Mouse (Mus musculus) frontal cortex, postnatal 36 days (tissue): ENCODE results near the gene Hist1h2ap.
"Not testable (repeated sequence)": the region's sequence is repeated elsewhere in the genome, so short reads cannot be mapped to it uniquely, and the experiment has no call there.

Experiments
- DNase-seq, 2 experiments: peaks; one replicate each; pipeline ENCODE4 v3.0.0; 2022; ENCODE audit warnings: low spot score in 2 of 2

Hist1h2ap gene

GRCm38 (mm10) chr13:21810073-21810472 is 23.2 kb downstream of the Hist1h2ap start, which contains the start of the genes Hist1h2bq and Hist1h2ao:
Hist1h2bq (minus strand) TSS chr13:21810197.
Hist1h2ao (plus strand) TSS chr13:21810465.
- DNase-seq: not testable (repeated sequence)

GRCm38 (mm10) chr13:21803058-21803457 is 30.2 kb downstream of the Hist1h2ap start:
- not testable (repeated sequence) for DNase-seq

- DNase-seq: not testable (repeated sequence)
These were observed 36.1 kb downstream of the Hist1h2ap start for GRCm38 (mm10) chr13:21797163-21797562.

GRCm38 (mm10) chr13:21795584-21795983 is 37.7 kb downstream of the Hist1h2ap start:
- DNase-seq: no peak

- no peak for DNase-seq
These were observed 42.6 kb downstream of the Hist1h2ap start for GRCm38 (mm10) chr13:21790601-21791283.

GRCm38 (mm10) chr13:21789925-21790324 is 43.4 kb downstream of the Hist1h2ap start:
- no peak for DNase-seq

- no peak for DNase-seq
These were observed 45.3 kb downstream of the Hist1h2ap start for GRCm38 (mm10) chr13:21787760-21788593.

GRCm38 (mm10) chr13:21786899-21787629 is 46.2 kb downstream of the Hist1h2ap start, which contains the start of the genes Hist1h2an and Hist1h2bp:
Hist1h2an (minus strand) TSS chr13:21787218.
Hist1h2bp (plus strand) TSS chr13:21787461.
- DNase-seq: peak; percentile 85 to 97

GRCm38 (mm10) chr13:21786189-21786898 is 47.0 kb downstream of the Hist1h2ap start:
- no peak for DNase-seq

- DNase-seq: no peak
These were observed 49.0 kb downstream of the Hist1h2ap start for GRCm38 (mm10) chr13:21784311-21784710.

GRCm38 (mm10) chr13:21783734-21784161 is 49.6 kb downstream of the Hist1h2ap start:
- peak; percentile 24 to 43 for DNase-seq

- peak; percentile 56 to 82 for DNase-seq
These were observed 50.1 kb downstream of the Hist1h2ap start, which contains the start of gene Hist1h3i for GRCm38 (mm10) chr13:21783255-21783617. Hist1h3i (minus strand) TSS chr13:21783370.
